ENCODE assay signal across 10 mouse cellular contexts in genomic region chr3:105798770-105799169, GRCm38 (mm10). TPM values are rescaled to one million over a fixed set of nuclear protein-coding genes. Genes with fewer than 3 reads are reported as not detected.
A peak's percentile ranks its signal among the peaks of the same experiment; 100 is the strongest.
DNase-seq lines count a peak whose midpoint lies in the region; ATAC-seq and TF ChIP-seq lines count a peak whose summit lies in the region.
"Had no signal": no experiment of that assay in that cellular context is flagged by ENCODE, and none has a peak within 500 bp of the region (broad histone marks: within the 10 kb centered on the region; RNA-seq: fewer than 3 reads in every experiment).

No protein-coding gene starts in this region.

- H3K4me1 ChIP-seq in cerebellum, adult 2 months (ENCODE audit: control insufficient read depth, insufficient read depth, low read length): peaks cover 4% of the 10 kb centered on the region
- peaks cover 21% of the 10 kb centered on the region for H3K4me1 ChIP-seq in intestine, embryonic 14.5 days (replicated peaks; ENCODE audit: control insufficient read depth, insufficient read depth, low read length)
- H3K4me1 ChIP-seq in intestine, embryonic 16.5 days (ENCODE audit: control insufficient read depth, insufficient read depth, low read length): peaks cover 17% of the 10 kb centered on the region

- no peak for DNase-seq in cerebellum, adult 2 months
- no peak for DNase-seq in cerebellum, postnatal 14 days
- DNase-seq in intestine, embryonic 14.5 days (ENCODE audit: low spot score): no peak
- DNase-seq in thymus, postnatal 0 days (ENCODE audit: low spot score): peak; percentile 18
- no peak for DNase-seq in thymus, adult 18-20 months
- no peak for DNase-seq in ovary, adult 18-20 months (ENCODE audit: low spot score)
- DNase-seq in ovary, postnatal 14 days (ENCODE audit: low spot score): no peak
- DNase-seq: kidney, postnatal 10 days; right cerebral cortex, adult 18-20 months had no signal

- ATAC-seq in intestine, embryonic 14.5 days (replicated peaks; ENCODE audit: low FRiP score, low TSS enrichment, low read depth): no peak
- no peak for ATAC-seq in intestine, embryonic 16.5 days

- H3K4me2 ChIP-seq in intestine, embryonic 14.5 days (ENCODE audit: low read length): peak overlapping the region; percentile 71; the same call in 1 of the 2 replicates
- H3K4me2 ChIP-seq in intestine, embryonic 16.5 days (ENCODE audit: low read depth, low read length): no peak overlapping the region; the same call in 1 of the 2 replicates

- TF ChIP-seq POLR2A in cerebellum, adult 2 months (IDR thresholded peaks at IDR 0.05; ENCODE audit: borderline replicate concordance, insufficient read depth, low read length): no peak

- H3K9me3 ChIP-seq in intestine, embryonic 14.5 days (ENCODE audit: control insufficient read depth, low read length): no peaks in the 10 kb centered on the region
- no peaks in the 10 kb centered on the region for H3K9me3 ChIP-seq in intestine, embryonic 16.5 days (ENCODE audit: control insufficient read depth, low read length)

- H3K9ac ChIP-seq in intestine, embryonic 14.5 days (ENCODE audit: low read length): no peak overlapping the region
- H3K9ac ChIP-seq in intestine, embryonic 16.5 days (ENCODE audit: low read depth, low read length): no peak overlapping the region

- TF ChIP-seq CTCF in cerebellum, adult 2 months (IDR thresholded peaks at IDR 0.05; ENCODE audit: borderline replicate concordance, insufficient read depth, low read depth, low read length): no peak

- 93% methylated on average over 2 of the region's 2 CpGs for WGBS in cerebellum, adult 2 months
- WGBS in intestine, embryonic 14.5 days: 82% methylated on average over 2 of the region's 2 CpGs
- WGBS in intestine, embryonic 16.5 days: 84% methylated on average over 2 of the region's 2 CpGs

- H3K27me3 ChIP-seq in cerebellum, adult 2 months (ENCODE audit: control insufficient read depth, insufficient read depth, low read length): no peaks in the 10 kb centered on the region
- no peaks in the 10 kb centered on the region for H3K27me3 ChIP-seq in intestine, embryonic 14.5 days (replicated peaks; ENCODE audit: control insufficient read depth, insufficient read depth, low read length)
- no peaks in the 10 kb centered on the region for H3K27me3 ChIP-seq in intestine, embryonic 16.5 days (replicated peaks; ENCODE audit: control insufficient read depth, insufficient read depth, low read length)

- H3K4me3 ChIP-seq in cerebellum, adult 2 months (replicated peaks; ENCODE audit: insufficient read depth, low read depth, low read length): peak overlapping the region; percentile 4
- no peak overlapping the region for H3K4me3 ChIP-seq in intestine, embryonic 14.5 days (ENCODE audit: low read depth, low read length)
- no peak overlapping the region for H3K4me3 ChIP-seq in intestine, embryonic 16.5 days (ENCODE audit: low read length)

- H3K27ac ChIP-seq in cerebellum, adult 2 months (ENCODE audit: insufficient read depth, low read length): no peak overlapping the region
- no peak overlapping the region for H3K27ac ChIP-seq in intestine, embryonic 14.5 days (ENCODE audit: low read depth)
- H3K27ac ChIP-seq in intestine, embryonic 16.5 days (ENCODE audit: low read length): no peak overlapping the region

- no peaks in the 10 kb centered on the region for H3K36me3 ChIP-seq in intestine, embryonic 14.5 days (ENCODE audit: control insufficient read depth, insufficient read depth, low read length)
- H3K36me3 ChIP-seq in intestine, embryonic 16.5 days (ENCODE audit: control insufficient read depth, insufficient read depth, low read length): no peaks in the 10 kb centered on the region

RNA-seq across cellular contexts. Expression of gene Rap1a, which starts 2.4 kb away (rescaled TPM):
- polyA plus RNA-seq in cerebellum, adult 2 months (2012; rRNA removed): 60.9 and 66.2 TPM in 2 replicates
- polyA plus RNA-seq in intestine, embryonic 14.5 days (2014; fragmentation: Nextera tagmentation; extraction: Ambion mirVana): 81.6 and 82.2 TPM in 2 replicates
- 104 and 107 TPM in 2 replicates for polyA plus RNA-seq in intestine, embryonic 16.5 days (2015; fragmentation: Nextera tagmentation; extraction: Ambion mirVana)
- 207 and 222 TPM in 2 replicates for polyA plus RNA-seq in thymus, postnatal 0 days (2015; fragmentation: Nextera tagmentation; extraction: Ambion mirVana)
